Comparison of ENCODE assay signal across 30 mouse cellular contexts in the genomic region with DNA sequence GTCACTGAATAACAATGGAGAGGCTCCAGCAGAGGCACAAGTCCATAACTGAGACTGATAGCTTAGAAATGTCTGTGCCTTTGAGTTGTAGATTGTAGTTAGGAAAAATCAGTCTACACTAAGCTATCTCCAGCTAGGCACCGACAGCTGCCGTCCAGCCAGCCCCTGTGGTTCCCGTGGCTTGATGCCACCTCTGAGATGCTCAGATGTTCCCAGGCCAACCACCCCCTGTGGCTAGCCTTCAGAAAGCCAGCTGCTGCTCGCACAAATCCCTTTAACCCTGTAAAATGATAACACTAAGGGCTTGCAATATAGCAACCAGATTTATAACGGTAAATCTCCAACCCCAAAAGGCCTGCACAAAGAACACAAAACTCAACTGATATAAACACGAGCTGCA. TPM values are rescaled to one million over a fixed set of nuclear protein-coding genes. Genes with fewer than 3 reads are reported as not detected.
A peak's percentile ranks its signal among the peaks of the same experiment; 100 is the strongest.
DNase-seq lines count a peak whose midpoint lies in the region; ATAC-seq and TF ChIP-seq lines count a peak whose summit lies in the region.
"Had no signal": no experiment of that assay in that cellular context is flagged by ENCODE, and none has a peak within 500 bp of the region (broad histone marks: within the 10 kb centered on the region; RNA-seq: fewer than 3 reads in every experiment).

No protein-coding gene starts in this region.

- peaks cover 2% of the 10 kb centered on the region; the same call in 1 of the 2 replicates for H3K36me3 ChIP-seq in hindbrain, embryonic 16.5 days (ENCODE audit: control insufficient read depth, insufficient read depth, low read length)
- H3K36me3 ChIP-seq in hindbrain, embryonic 12.5 days: peaks cover 7% of the 10 kb centered on the region
- no peaks in the 10 kb centered on the region for H3K36me3 ChIP-seq in C2C12 (ENCODE audit: control insufficient read depth, insufficient read depth)
- H3K36me3 ChIP-seq: forebrain, embryonic 10.5 days; intestine, embryonic 15.5 days had no signal

- H3K9ac ChIP-seq in hindbrain, embryonic 16.5 days (ENCODE audit: low read depth, low read length): no peak overlapping the region
- H3K9ac ChIP-seq in hindbrain, embryonic 12.5 days: no peak overlapping the region
- H3K9ac ChIP-seq: embryonic facial prominence, embryonic 12.5 days; forebrain, embryonic 15.5 days; hindbrain, embryonic 15.5 days; intestine, embryonic 15.5 days; liver, embryonic 15.5 days; lung, embryonic 14.5 days had no signal

- peak; percentile 92 to 93 for DNase-seq in cerebellum, postnatal 10 days
- no peak for DNase-seq in cerebellum, adult 11-12 months
- DNase-seq in gastrocnemius, postnatal 4 days (ENCODE audit: low spot score in 2 of 2): no peak
- no peak for DNase-seq in frontal cortex, postnatal 36 days (ENCODE audit: low spot score in 2 of 2)
- DNase-seq: adrenal gland, postnatal 10 days; heart, postnatal 4 days; kidney, adult 2 months; kidney, postnatal 36 days; lung, embryonic 14.5 days; lung, postnatal 14 days; right cerebral cortex, adult 18-20 months; right cerebral cortex, postnatal 4 days; thymus, adult 2 months; thymus, postnatal 36 days had no signal

- no peak for TF ChIP-seq POLR2A in olfactory bulb, adult 2 months (IDR thresholded peaks at IDR 0.05; ENCODE audit: insufficient read depth, low read depth, low read length)

- H3K27me3 ChIP-seq in hindbrain, embryonic 16.5 days (replicated peaks; ENCODE audit: control insufficient read depth, insufficient read depth, low read length): no peaks in the 10 kb centered on the region
- no peaks in the 10 kb centered on the region for H3K27me3 ChIP-seq in hindbrain, embryonic 12.5 days
- no peaks in the 10 kb centered on the region for H3K27me3 ChIP-seq in C2C12 (ENCODE audit: control insufficient read depth, insufficient read depth, insufficient read length)
- H3K27me3 ChIP-seq: embryonic facial prominence, embryonic 12.5 days; forebrain, embryonic 15.5 days; hindbrain, embryonic 15.5 days; intestine, embryonic 15.5 days; liver, embryonic 15.5 days; Patski had no signal

- H3K79me3 ChIP-seq in C2C12 (ENCODE audit: low read depth): no peaks in the 10 kb centered on the region

- H3K4me3 ChIP-seq in hindbrain, embryonic 16.5 days (ENCODE audit: low read length): no peak overlapping the region
- no peak overlapping the region for H3K4me3 ChIP-seq in hindbrain, embryonic 12.5 days
- H3K4me3 ChIP-seq in C2C12 (ENCODE audit: insufficient read depth, poor library complexity, severe bottlenecking): no peak overlapping the region
- H3K4me3 ChIP-seq in olfactory bulb, adult 2 months (ENCODE audit: insufficient read depth, low read depth, low read length): no peak overlapping the region
- H3K4me3 ChIP-seq: embryonic facial prominence, embryonic 12.5 days; forebrain, embryonic 10.5 days; forebrain, embryonic 15.5 days; hindbrain, embryonic 15.5 days; intestine, embryonic 15.5 days; layer of hippocampus, adult 2 months; liver, embryonic 15.5 days had no signal

- H3ac ChIP-seq in C2C12 (ENCODE audit: control insufficient read depth, insufficient read length, low read depth): no peak overlapping the region

- ATAC-seq in hindbrain, embryonic 16.5 days: 0 out of 2 replicates have a peak, but pooled peaks have one; percentile 48
- no peak for ATAC-seq in hindbrain, embryonic 12.5 days (ENCODE audit: low FRiP score)
- ATAC-seq: forebrain, embryonic 15.5 days; intestine, embryonic 15.5 days; Patski had no signal

- H3K79me2 ChIP-seq in C2C12 (ENCODE audit: control insufficient read depth, insufficient read depth): no peaks in the 10 kb centered on the region

- no peak for TF ChIP-seq CTCF in C2C12 (IDR thresholded peaks at IDR 0.05; ENCODE audit: control insufficient read depth, insufficient read depth, insufficient read length)
- TF ChIP-seq CTCF in olfactory bulb, adult 2 months (IDR thresholded peaks at IDR 0.05; ENCODE audit: insufficient read depth, low read depth, low read length): no peak

- WGBS in hindbrain, embryonic 16.5 days: 43% methylated on average over 6 of the region's 6 CpGs
- WGBS in hindbrain, embryonic 12.5 days: 50% methylated on average over 6 of the region's 6 CpGs
- 51% methylated on average over 6 of the region's 6 CpGs for WGBS in olfactory bulb, adult 2 months

- H3K4me2 ChIP-seq in hindbrain, embryonic 16.5 days (ENCODE audit: low read length): no peak overlapping the region
- H3K4me2 ChIP-seq in hindbrain, embryonic 12.5 days (replicated peaks): no peak overlapping the region
- H3K4me2 ChIP-seq: embryonic facial prominence, embryonic 12.5 days; forebrain, embryonic 15.5 days; hindbrain, embryonic 15.5 days; intestine, embryonic 15.5 days; liver, embryonic 15.5 days; lung, embryonic 14.5 days had no signal

- no peak overlapping the region for H3K27ac ChIP-seq in hindbrain, embryonic 16.5 days (ENCODE audit: low read depth, low read length)
- no peak overlapping the region for H3K27ac ChIP-seq in hindbrain, embryonic 12.5 days
- 0 out of 2 replicates have a peak overlapping the region, but pooled peaks have one; percentile 4 for H3K27ac ChIP-seq in olfactory bulb, adult 2 months (ENCODE audit: insufficient read depth, low read depth, low read length)
- H3K27ac ChIP-seq: embryonic facial prominence, embryonic 12.5 days; forebrain, embryonic 10.5 days; forebrain, embryonic 15.5 days; hindbrain, embryonic 15.5 days; intestine, embryonic 15.5 days; layer of hippocampus, adult 2 months; liver, embryonic 15.5 days had no signal

- no peaks in the 10 kb centered on the region for H3K4me1 ChIP-seq in hindbrain, embryonic 16.5 days (ENCODE audit: control insufficient read depth, insufficient read depth, low read depth, low read length)
- no peaks in the 10 kb centered on the region for H3K4me1 ChIP-seq in hindbrain, embryonic 12.5 days
- H3K4me1 ChIP-seq in olfactory bulb, adult 2 months (ENCODE audit: control insufficient read depth, insufficient read depth, low read length): peaks cover 6% of the 10 kb centered on the region; the same call in 1 of the 2 replicates
- H3K4me1 ChIP-seq: forebrain, embryonic 10.5 days; forebrain, embryonic 15.5 days; liver, embryonic 15.5 days had no signal

- H3K9me3 ChIP-seq in hindbrain, embryonic 16.5 days (ENCODE audit: control insufficient read depth, low read length): no peaks in the 10 kb centered on the region
- no peaks in the 10 kb centered on the region for H3K9me3 ChIP-seq in hindbrain, embryonic 12.5 days (replicated peaks)
- H3K9me3 ChIP-seq: embryonic facial prominence, embryonic 12.5 days; forebrain, embryonic 10.5 days; forebrain, embryonic 15.5 days; G1E; hindbrain, embryonic 15.5 days; intestine, embryonic 15.5 days; liver, embryonic 15.5 days had no signal

TF ChIP-seq in C2C12, 6 proteins besides CTCF, POLR2A, EP300 and RAD21:
- TF ChIP-seq MYOD1 (IDR thresholded peaks at IDR 0.05; ENCODE audit: control insufficient read depth, insufficient read length, low read depth): peak; percentile 87
- no peak for TF ChIP-seq MYOG (IDR thresholded peaks at IDR 0.05; ENCODE audit: control insufficient read depth, extremely low read depth, insufficient read length)

RNA-seq across cellular contexts. Expression of a gene that starts 22.9 kb away (rescaled TPM):
- 31.2 and 32.1 TPM in 2 replicates for polyA plus RNA-seq in hindbrain, embryonic 16.5 days (2015; fragmentation: Nextera tagmentation; extraction: Ambion mirVana)
- 24.7 and 26.9 TPM in 2 replicates for polyA plus RNA-seq in hindbrain, embryonic 12.5 days (2016; fragmentation: Nextera tagmentation; extraction: Ambion mirVana)
- polyA plus RNA-seq in C2C12 (2012; fragmentation: generic; extraction: Trizol): 7.8 TPM
- not detected in 2 replicates for polyA plus RNA-seq in olfactory bulb, adult 2 months (2012; ENCODE audit: insufficient read depth, insufficient read length, low replicate concordance, missing spikeins)
- 10 to 100 TPM in 1 of 2 experiments, 1 to 10 TPM in 1; 9.5 to 10.1 TPM for total RNA-seq in gastrocnemius, postnatal 4 days (2021)

RNA-seq across cellular contexts. Expression of a gene that starts 23.6 kb away (rescaled TPM):
- polyA plus RNA-seq in hindbrain, embryonic 16.5 days (2015; fragmentation: Nextera tagmentation; extraction: Ambion mirVana): 0.24 TPM in 2 replicates
- polyA plus RNA-seq in hindbrain, embryonic 12.5 days (2016; fragmentation: Nextera tagmentation; extraction: Ambion mirVana): 0.35 and 0.44 TPM in 2 replicates
- not detected for polyA plus RNA-seq in C2C12 (2012; fragmentation: generic; extraction: Trizol)
- polyA plus RNA-seq in olfactory bulb, adult 2 months (2012; ENCODE audit: insufficient read depth, insufficient read length, low replicate concordance, missing spikeins): not detected in 2 replicates
- total RNA-seq in gastrocnemius, postnatal 4 days (2021): not detected
- total RNA-seq: adrenal gland, postnatal 10 days; G1E; gastrocnemius, adult 8-10 months; liver, adult 2 months had no signal
- polyA plus RNA-seq: G1E; intestine, embryonic 15.5 days; liver, adult 2 months; liver, embryonic 15.5 days; lung, embryonic 14.5 days; spleen, adult 2 months had no signal

Comparison
In these comparisons a context has a peak if more than half of its experiments do, and no peak if none do; other contexts are left out.
1. DNase-seq: peak in cerebellum, postnatal 10 days (2 of 2); none in cerebellum, adult 11-12 months (single experiment), gastrocnemius, postnatal 4 days (0 of 2) and frontal cortex, postnatal 36 days (0 of 2).